Mouse (Mus musculus) neural tube, embryonic 13.5 days (tissue): ENCODE measurements around the gene Ckap4. TPM values are rescaled to one million over a fixed set of nuclear protein-coding genes. Genes with fewer than 3 reads are reported as not detected.

Experiments
- ATAC-seq: fragments of 200-750 bp; cut with Nextera tagmentation; 2 replicates; pipeline ENCODE4 v1.8.0; 2017; ENCODE audit warnings: low read depth, mild to moderate bottlenecking, moderate TSS enrichment, moderate library complexity
- H3K27ac ChIP-seq: fragments of 300-500 bp; sonication (generic); replicated peaks from 2 replicates; pipeline ENCODE4 v1.5.1; 2015; ENCODE audit warnings: moderate library complexity, mild to moderate bottlenecking, inconsistent platforms
- H3K27me3 ChIP-seq: fragments of 300-500 bp; sonication (generic); 2 replicates; pipeline ENCODE4 v1.6.1; 2015; ENCODE audit warnings: mild to moderate bottlenecking, inconsistent platforms
- H3K36me3 ChIP-seq: fragments of 300-500 bp; sonication (generic); 2 replicates; pipeline ENCODE4 v1.6.1; 2015; ENCODE audit warnings: mild to moderate bottlenecking, inconsistent platforms
- H3K4me1 ChIP-seq: fragments of 300-500 bp; sonication (generic); replicated peaks from 2 replicates; pipeline ENCODE4 v1.6.1; 2015; ENCODE audit warnings: inconsistent platforms
- H3K4me2 ChIP-seq: fragments of 300-500 bp; sonication (generic); 2 replicates; pipeline ENCODE4 v1.6.1; 2015; ENCODE audit warnings: inconsistent platforms, mild to moderate bottlenecking, moderate library complexity
- H3K4me3 ChIP-seq: fragments of 300-500 bp; sonication (generic); 2 replicates; pipeline ENCODE4 v1.5.1; 2015; ENCODE audit warnings: mild to moderate bottlenecking, inconsistent platforms
- H3K9ac ChIP-seq: fragments of 300-500 bp; sonication (generic); 2 replicates; pipeline ENCODE4 v1.6.1; 2015; ENCODE audit warnings: moderate library complexity, mild to moderate bottlenecking, inconsistent platforms
- H3K9me3 ChIP-seq: fragments of 300-500 bp; sonication (generic); 2 replicates; pipeline ENCODE4 v1.6.1; 2016; ENCODE audit warnings: inconsistent platforms
- WGBS: fragments of 180-500 bp; shearing (Covaris S2); methylation state at CpG from one replicate; pipeline ENCODE4 v1.1.7; 2015; 5-methylcytosine and 5-hydroxymethylcytosine counted together
- polyA plus RNA-seq: library from polyadenylated mRNA; unstranded; fragments of >200 nt; fragmentation: Nextera tagmentation; extraction: Ambion mirVana; gene quantifications from 2 replicates; pipeline ENCODE4 v1.2.1, GENCODE M21; 2015

Ckap4 gene
- polyA plus RNA-seq, 1 experiment from 2014 or later = 64.0 TPM

DNA sequence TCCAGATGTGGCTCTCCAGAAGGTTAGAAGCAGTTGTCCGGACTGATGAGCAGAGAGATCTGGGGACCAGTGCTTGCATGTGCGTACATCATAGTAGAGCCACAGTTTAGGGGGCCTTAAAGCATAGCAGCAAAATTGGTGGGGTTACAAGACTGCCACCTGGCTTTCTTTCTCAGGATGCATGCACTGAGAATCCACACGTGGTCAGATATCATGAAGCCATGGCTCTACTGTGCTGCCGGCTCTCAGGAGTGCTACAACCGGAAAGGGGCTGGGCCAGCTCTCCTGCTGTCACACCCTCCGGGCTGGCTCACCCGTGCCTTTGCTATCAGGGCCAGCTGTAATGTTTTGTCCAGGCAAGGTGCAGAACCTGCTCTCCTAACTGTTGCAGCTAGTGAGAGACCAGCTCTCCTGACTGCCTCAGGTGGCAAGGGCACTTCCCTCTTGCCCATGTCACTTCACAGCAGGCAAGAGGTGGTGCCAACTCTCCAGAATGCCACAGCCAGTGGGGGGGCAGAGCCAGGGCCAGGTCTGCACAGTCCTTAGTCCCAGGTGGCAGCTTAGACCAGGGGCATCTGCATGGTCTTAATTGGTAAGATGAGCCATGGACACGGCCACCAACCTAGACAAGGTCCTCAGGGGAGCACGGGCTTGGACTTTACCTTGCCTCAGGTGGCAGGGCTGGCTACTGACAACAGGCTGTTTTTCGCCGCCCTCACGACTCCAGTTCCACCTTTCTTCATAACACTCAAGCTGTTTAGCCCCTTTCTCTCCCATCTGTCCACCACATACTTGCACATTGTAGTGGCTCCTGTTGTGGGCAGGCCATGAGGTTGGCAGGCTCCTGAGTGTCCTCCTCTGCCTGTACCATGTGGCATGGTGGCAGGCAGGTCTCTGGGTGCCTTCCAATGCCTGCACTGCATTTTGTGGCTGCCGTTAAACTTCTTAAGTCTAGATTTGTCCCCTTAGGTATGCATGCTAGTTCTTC lies 29.0 kb upstream of the Ckap4 start:
- 75% methylated on average over 13 of the region's 13 CpGs for WGBS

DNA sequence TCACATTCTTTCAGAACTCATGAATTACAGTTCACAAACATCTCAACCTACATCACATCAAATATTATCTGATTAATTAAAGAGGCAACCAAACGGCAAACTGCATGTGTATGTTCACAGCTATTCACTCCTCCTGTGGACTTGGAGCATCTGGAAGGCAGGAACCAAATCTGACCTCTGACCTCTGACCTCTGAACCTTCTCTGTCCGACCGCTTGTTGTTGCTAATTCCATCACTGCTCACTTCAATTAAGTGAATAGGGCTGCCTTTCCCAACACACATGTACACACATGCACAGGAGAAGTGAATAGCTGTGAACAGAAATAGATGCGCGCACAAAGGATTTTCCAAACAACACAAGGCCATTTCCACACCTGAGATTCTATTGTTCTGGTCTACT lies 28.3 kb upstream of the Ckap4 start:
- WGBS = 75% methylated on average over 5 of the region's 5 CpGs
- Histone ChIP-seq H3K4me2 (no peak overlapping the region), H3K4me1 (0 out of 2 replicates have a peak, but pooled peaks cover 3% of the 10 kb centered on the region), H3K36me3 (no peaks in the 10 kb centered on the region), H3K9me3 (no peaks in the 10 kb centered on the region), H3K27me3 (no peaks in the 10 kb centered on the region), H3K9ac (no peak overlapping the region), H3K4me3 (no peak overlapping the region), H3K27ac (no peak overlapping the region)
- ATAC-seq = no peak

More for the DNA sequence above, 29.0 kb upstream of the Ckap4 start:
- Histone ChIP-seq H3K4me1 (0 out of 2 replicates have a peak, but pooled peaks cover 3% of the 10 kb centered on the region), H3K4me3 (no peak overlapping the region), H3K27me3 (no peaks in the 10 kb centered on the region), H3K4me2 (no peak overlapping the region), H3K27ac (no peak overlapping the region), H3K9me3 (no peaks in the 10 kb centered on the region), H3K9ac (no peak overlapping the region), H3K36me3 (no peaks in the 10 kb centered on the region)
- ATAC-seq = no peak

GRCm38 (mm10) chr10:84559986-84560385 lies 26.1 kb upstream of the Ckap4 start:
- WGBS = 91% methylated on average over 4 of the region's 4 CpGs
- Histone ChIP-seq H3K27ac (no peak overlapping the region), H3K4me1 (no peaks in the 10 kb centered on the region), H3K4me3 (no peak overlapping the region), H3K9me3 (no peaks in the 10 kb centered on the region), H3K4me2 (no peak overlapping the region), H3K9ac (no peak overlapping the region), H3K27me3 (no peaks in the 10 kb centered on the region), H3K36me3 (no peaks in the 10 kb centered on the region)
- ATAC-seq = no peak

- 89% methylated on average over 1 of the region's 1 CpGs for WGBS
- H3K27ac ChIP-seq = no peak overlapping the region
- ATAC-seq = no peak
- H3K9ac ChIP-seq = no peak overlapping the region
- H3K36me3 ChIP-seq = no peaks in the 10 kb centered on the region
- H3K27me3 ChIP-seq = no peaks in the 10 kb centered on the region
- H3K4me3 ChIP-seq = no peak overlapping the region
- no peak overlapping the region for H3K4me2 ChIP-seq
- H3K4me1 ChIP-seq = no peaks in the 10 kb centered on the region
- no peaks in the 10 kb centered on the region for H3K9me3 ChIP-seq
These were observed 24.6 kb upstream of the Ckap4 start for GRCm38 (mm10) chr10:84558511-84558910.

GRCm38 (mm10) chr10:84556120-84556519 lies 22.3 kb upstream of the Ckap4 start:
- H3K4me3 ChIP-seq = no peak overlapping the region
- no peak overlapping the region for H3K9ac ChIP-seq
- ATAC-seq = no peak
- H3K4me2 ChIP-seq = no peak overlapping the region
- H3K36me3 ChIP-seq = no peaks in the 10 kb centered on the region
- no peaks in the 10 kb centered on the region for H3K27me3 ChIP-seq
- no peak overlapping the region for H3K27ac ChIP-seq
- H3K9me3 ChIP-seq = no peaks in the 10 kb centered on the region
- H3K4me1 ChIP-seq = no peaks in the 10 kb centered on the region
- 81% methylated on average over 2 of the region's 2 CpGs for WGBS

DNA sequence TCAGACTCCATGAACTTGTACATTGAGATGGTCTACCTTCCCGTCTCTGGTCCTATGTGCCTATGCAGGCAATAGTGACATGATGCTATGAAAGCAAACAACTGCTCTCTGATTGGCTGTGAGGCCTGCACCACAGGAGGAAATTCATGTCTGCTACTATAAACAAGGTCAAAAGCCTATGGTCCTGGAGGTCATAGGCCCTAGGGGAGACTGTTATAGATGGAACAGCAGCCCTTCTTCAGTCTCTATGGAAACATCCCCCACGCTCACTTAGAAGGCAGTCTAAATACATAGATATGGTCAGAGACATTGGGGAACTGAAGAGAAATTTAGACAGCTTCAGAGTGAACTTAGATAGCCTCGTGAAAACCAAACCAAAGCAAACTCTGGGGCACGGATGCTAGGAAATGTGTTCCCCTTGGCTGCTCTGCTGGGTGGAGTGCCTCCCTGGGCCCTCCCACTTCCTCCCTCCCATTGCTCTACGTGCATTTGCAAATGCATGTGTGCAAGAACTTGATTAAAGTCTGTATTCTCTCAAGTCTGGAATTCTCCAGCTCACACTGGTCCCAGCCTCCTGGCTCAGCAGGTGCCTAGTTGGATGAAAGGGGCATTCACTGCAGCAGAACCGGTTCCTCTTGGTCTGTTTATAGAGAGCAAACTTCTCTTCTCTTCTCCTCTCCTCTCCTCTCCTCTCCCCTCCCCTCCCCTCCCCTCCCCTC lies 20.6 kb upstream of the Ckap4 start:
- no peaks in the 10 kb centered on the region for H3K27me3 ChIP-seq
- H3K4me1 ChIP-seq = no peaks in the 10 kb centered on the region
- no peak overlapping the region for H3K27ac ChIP-seq
- H3K4me3 ChIP-seq = no peak overlapping the region
- ATAC-seq = no peak
- WGBS = 45% methylated on average over 6 of the region's 6 CpGs
- no peak overlapping the region for H3K4me2 ChIP-seq
- H3K9me3 ChIP-seq = no peaks in the 10 kb centered on the region
- H3K36me3 ChIP-seq = no peaks in the 10 kb centered on the region
- H3K9ac ChIP-seq = no peak overlapping the region

- WGBS = 90% methylated on average over 2 of the region's 2 CpGs
- Histone ChIP-seq H3K4me2 (no peak overlapping the region), H3K9me3 (no peaks in the 10 kb centered on the region), H3K4me1 (no peaks in the 10 kb centered on the region), H3K9ac (no peak overlapping the region), H3K27ac (no peak overlapping the region), H3K4me3 (no peak overlapping the region), H3K36me3 (no peaks in the 10 kb centered on the region), H3K27me3 (no peaks in the 10 kb centered on the region)
- no peak for ATAC-seq
These were observed 18.6 kb upstream of the Ckap4 start for GRCm38 (mm10) chr10:84552477-84552876.

DNA sequence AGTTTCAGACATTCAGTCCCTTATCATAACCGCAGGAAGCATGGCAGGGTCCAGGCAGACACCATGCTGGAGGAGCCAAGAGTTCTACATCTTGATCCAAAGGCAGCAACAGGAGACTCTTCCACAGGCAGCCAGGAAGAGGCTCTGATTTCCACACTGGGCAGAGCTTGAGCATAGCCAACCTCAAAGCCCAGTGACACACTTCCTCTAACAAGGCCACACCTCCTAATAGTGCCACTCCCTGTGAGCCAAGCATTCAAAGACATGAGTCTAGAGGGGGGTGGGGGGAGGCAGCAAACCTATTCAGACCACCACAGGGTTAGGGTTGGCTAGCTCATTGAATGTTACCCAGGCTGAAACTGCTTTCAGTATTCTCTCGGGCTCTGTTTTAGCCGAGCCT lies 18.0 kb upstream of the Ckap4 start:
- 87% methylated on average over 3 of the region's 3 CpGs for WGBS
- Histone ChIP-seq H3K4me1 (no peaks in the 10 kb centered on the region), H3K9ac (no peak overlapping the region), H3K36me3 (no peaks in the 10 kb centered on the region), H3K27me3 (no peaks in the 10 kb centered on the region), H3K9me3 (no peaks in the 10 kb centered on the region), H3K4me2 (no peak overlapping the region), H3K4me3 (no peak overlapping the region), H3K27ac (no peak overlapping the region)
- no peak for ATAC-seq

DNA sequence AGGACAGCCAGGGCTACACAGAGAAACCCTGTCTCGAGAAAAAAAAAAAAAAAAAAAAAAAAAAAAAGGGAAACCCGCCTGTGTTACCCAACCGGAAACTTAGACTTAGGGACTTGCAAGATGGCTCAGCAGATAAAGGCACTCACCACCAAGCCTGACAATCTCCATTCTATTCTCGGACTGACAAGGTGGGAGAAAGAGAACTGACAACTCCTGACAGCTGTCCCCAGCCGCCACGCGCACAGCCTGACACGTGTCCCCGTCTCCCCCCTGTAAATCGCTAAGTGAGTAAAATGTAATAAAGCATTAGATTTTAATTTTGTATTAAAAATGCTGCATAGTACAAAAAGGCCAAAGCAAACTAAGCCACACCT lies 16.0 kb upstream of the Ckap4 start:
- Histone ChIP-seq H3K4me1 (no peaks in the 10 kb centered on the region), H3K4me3 (no peak overlapping the region), H3K27ac (no peak overlapping the region), H3K27me3 (no peaks in the 10 kb centered on the region), H3K36me3 (no peaks in the 10 kb centered on the region), H3K4me2 (no peak overlapping the region), H3K9ac (no peak overlapping the region), H3K9me3 (no peaks in the 10 kb centered on the region)
- no peak for ATAC-seq
- 86% methylated on average over 10 of the region's 10 CpGs for WGBS

- no peak for ATAC-seq
- Histone ChIP-seq H3K4me3 (no peak overlapping the region), H3K27me3 (no peaks in the 10 kb centered on the region), H3K36me3 (no peaks in the 10 kb centered on the region), H3K4me1 (no peaks in the 10 kb centered on the region), H3K4me2 (no peak overlapping the region), H3K27ac (no peak overlapping the region), H3K9ac (no peak overlapping the region), H3K9me3 (no peaks in the 10 kb centered on the region)
- 85% methylated on average over 17 of the region's 17 CpGs for WGBS
These were observed 15.5 kb upstream of the Ckap4 start for GRCm38 (mm10) chr10:84549146-84549919.

- 75% methylated on average over 7 of the region's 7 CpGs for WGBS
- no peak overlapping the region for H3K4me3 ChIP-seq
- H3K4me1 ChIP-seq = no peaks in the 10 kb centered on the region
- H3K9me3 ChIP-seq = no peaks in the 10 kb centered on the region
- no peak for ATAC-seq
- H3K27ac ChIP-seq = no peak overlapping the region
- no peak overlapping the region for H3K9ac ChIP-seq
- no peak overlapping the region for H3K4me2 ChIP-seq
- no peaks in the 10 kb centered on the region for H3K27me3 ChIP-seq
- H3K36me3 ChIP-seq = no peaks in the 10 kb centered on the region
These were observed 11.2 kb upstream of the Ckap4 start for GRCm38 (mm10) chr10:84544841-84545610.
